In the genomic region with DNA sequence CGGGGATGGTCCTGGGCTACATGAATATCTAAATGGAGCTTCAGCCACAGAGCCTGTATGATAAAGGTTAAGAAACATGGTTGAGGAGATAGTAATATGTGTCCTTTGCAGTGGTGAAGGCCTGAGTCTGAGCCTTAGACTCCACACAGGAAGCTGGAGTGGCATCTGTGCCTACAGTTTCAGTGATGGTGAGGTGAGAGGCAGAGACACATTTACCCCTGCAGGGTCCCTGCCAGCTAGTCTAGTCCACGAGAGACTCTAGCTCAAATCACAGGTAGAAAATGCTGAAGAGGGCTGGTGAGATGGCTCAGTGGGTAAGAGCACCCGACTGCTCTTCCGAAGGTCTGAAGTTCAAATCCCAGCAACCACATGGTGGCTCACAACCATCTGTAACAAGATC, we compare ENCODE assay signal across 35 mouse cellular contexts. TPM values are rescaled to one million over a fixed set of nuclear protein-coding genes. Genes with fewer than 3 reads are reported as not detected.
"Had no signal": no experiment of that assay in that cellular context is flagged by ENCODE, and none has a peak within 500 bp of the region (broad histone marks: within the 10 kb centered on the region; RNA-seq: fewer than 3 reads in every experiment).

No protein-coding gene starts in this region.

- H3K9ac ChIP-seq: heart, embryonic 12.5 days; heart, embryonic 13.5 days; heart, embryonic 15.5 days; hindbrain, embryonic 12.5 days; hindbrain, embryonic 13.5 days; hindbrain, embryonic 14.5 days; hindbrain, embryonic 15.5 days; intestine, embryonic 15.5 days; kidney, embryonic 15.5 days had no signal

- H3K9me3 ChIP-seq: heart, embryonic 10.5 days; heart, embryonic 12.5 days; heart, embryonic 13.5 days; heart, embryonic 15.5 days; hindbrain, embryonic 10.5 days; hindbrain, embryonic 12.5 days; hindbrain, embryonic 13.5 days; hindbrain, embryonic 15.5 days; intestine, embryonic 15.5 days; kidney, embryonic 15.5 days had no signal

- H3K27me3 ChIP-seq: heart, embryonic 12.5 days; heart, embryonic 13.5 days; heart, embryonic 15.5 days; hindbrain, embryonic 12.5 days; hindbrain, embryonic 13.5 days; hindbrain, embryonic 15.5 days; intestine, embryonic 15.5 days; kidney, embryonic 15.5 days had no signal

- H3K4me3 ChIP-seq: heart, embryonic 10.5 days; heart, embryonic 12.5 days; heart, embryonic 13.5 days; heart, embryonic 15.5 days; hindbrain, embryonic 10.5 days; hindbrain, embryonic 12.5 days; hindbrain, embryonic 13.5 days; hindbrain, embryonic 15.5 days; intestine, embryonic 15.5 days; kidney, embryonic 15.5 days; layer of hippocampus, adult 2 months; left cerebral cortex, adult 2 months had no signal

- DNase-seq: heart, postnatal 10 days; heart, postnatal 36 days; heart, postnatal 4 days; kidney, adult 11 months; kidney, adult 18-20 months; kidney, adult 2 months; kidney, adult 8-10 months; kidney, adult 9 months; kidney, postnatal 10 days; kidney, postnatal 14 days; kidney, postnatal 25 days; kidney, postnatal 36 days; kidney, postnatal 4 days; layer of hippocampus, adult 9-11 months; layer of hippocampus, postnatal 36 days had no signal

- H3K4me1 ChIP-seq: hindbrain, embryonic 10.5 days; hindbrain, embryonic 12.5 days; intestine, embryonic 15.5 days had no signal

- ATAC-seq: hindbrain, embryonic 16.5 days; hindbrain, postnatal 0 days; inflammation-experienced regulatory T-cells, adult 6 months; intestine, embryonic 15.5 days; intestine, embryonic 16.5 days; intestine, postnatal 0 days had no signal

- H3K27ac ChIP-seq: heart, embryonic 10.5 days; heart, embryonic 13.5 days; heart, embryonic 15.5 days; hindbrain, embryonic 10.5 days; hindbrain, embryonic 12.5 days; hindbrain, embryonic 13.5 days; hindbrain, embryonic 14.5 days; hindbrain, embryonic 15.5 days; hindbrain, postnatal 0 days; intestine, embryonic 15.5 days; kidney, embryonic 15.5 days; kidney, postnatal 0 days; left cerebral cortex, adult 2 months had no signal

- H3K4me2 ChIP-seq: heart, embryonic 11.5 days; heart, embryonic 12.5 days; heart, embryonic 13.5 days; heart, embryonic 15.5 days; hindbrain, embryonic 12.5 days; hindbrain, embryonic 13.5 days; hindbrain, embryonic 14.5 days; hindbrain, embryonic 15.5 days; intestine, embryonic 15.5 days; kidney, embryonic 15.5 days had no signal

RNA-seq across cellular contexts. Expression of a gene that starts 14.1 kb away (rescaled TPM):
- polyA plus RNA-seq: inflammation-experienced regulatory T-cells, adult 6 months had no signal
